ENCODE assay signal across 20 mouse cellular contexts in genomic region chr9:65049422-65049821, GRCm38 (mm10). TPM values are rescaled to one million over a fixed set of nuclear protein-coding genes. Genes with fewer than 3 reads are reported as not detected.
A peak's percentile ranks its signal among the peaks of the same experiment; 100 is the strongest.
DNase-seq lines count a peak whose midpoint lies in the region; TF ChIP-seq lines count a peak whose summit lies in the region.
"Had no signal": no experiment of that assay in that cellular context is flagged by ENCODE, and none has a peak within 500 bp of the region (broad histone marks: within the 10 kb centered on the region; RNA-seq: fewer than 3 reads in every experiment).

No protein-coding gene starts in this region.

- DNase-seq in gastrocnemius, adult 18-20 months (ENCODE audit: low spot score) = peak; percentile 31
- no peak for DNase-seq in gastrocnemius, postnatal 10 days
- DNase-seq in skeletal muscle tissue, adult 2 months (ENCODE audit: low read depth, low spot score) = peak; percentile 62
- no peak for DNase-seq in heart, postnatal 4 days
- DNase-seq: adrenal gland, adult 2 months; adrenal gland, postnatal 10 days; adrenal gland, postnatal 25 days; cerebellum, adult 11 months; cerebellum, adult 18-20 months; cerebellum, adult 8-10 months; cerebellum, adult 9-11 months; cerebellum, postnatal 14 days; cerebellum, postnatal 36 days; embryo, embryonic 11 days had no signal

- peaks cover 48% of the 10 kb centered on the region for H3K36me3 ChIP-seq in myocyte (ENCODE audit: control insufficient read depth, insufficient read depth)

- no peak overlapping the region for H3ac ChIP-seq in myocyte (ENCODE audit: control insufficient read depth, insufficient read length)

- no peak overlapping the region for H3K4me3 ChIP-seq in myocyte
- H3K4me3 ChIP-seq: embryonic facial prominence, embryonic 12.5 days; embryonic facial prominence, embryonic 15.5 days; erythroblast, embryonic 14.5 days; forebrain, embryonic 10.5 days; forebrain, embryonic 12.5 days had no signal

- no peak for TF ChIP-seq POLR2A in myocyte (IDR thresholded peaks at IDR 0.05; ENCODE audit: insufficient read length, low read depth)

- H3K79me2 ChIP-seq in myocyte (ENCODE audit: control insufficient read depth, insufficient read depth) = no peaks in the 10 kb centered on the region

- H3K4me2 ChIP-seq in myocyte (ENCODE audit: low read depth) = peak overlapping the region; percentile 8
- H3K4me2 ChIP-seq: embryonic facial prominence, embryonic 12.5 days; embryonic facial prominence, embryonic 15.5 days; forebrain, embryonic 12.5 days had no signal

- no peaks in the 10 kb centered on the region for H3K27me3 ChIP-seq in myocyte (ENCODE audit: control insufficient read depth, insufficient read depth, insufficient read length)
- H3K27me3 ChIP-seq: embryonic facial prominence, embryonic 12.5 days; embryonic facial prominence, embryonic 15.5 days; forebrain, embryonic 12.5 days had no signal

TF ChIP-seq in myocyte, 11 proteins besides CTCF, POLR2A, EP300 and RAD21:
- TF ChIP-seq MYOG (IDR thresholded peaks at IDR 0.05; ENCODE audit: control insufficient read depth in 1 of 3, insufficient read depth in 1 of 3, insufficient read length in 2 of 3, low read depth in 2 of 3) (peak in 1 of 3 experiments; percentile 69), TCF12 (IDR thresholded peaks at IDR 0.05; ENCODE audit: insufficient read depth, poor library complexity, severe bottlenecking) (no peak), MYOD1 (IDR thresholded peaks at IDR 0.05; ENCODE audit: control insufficient read depth in 1 of 3, insufficient read length in 2 of 3, low read depth in 2 of 3) (peak in 1 of 3 experiments; percentile 7), TCF3 (IDR thresholded peaks at IDR 0.05; ENCODE audit: insufficient read length, low read depth) (no peak)

RNA-seq across cellular contexts. Expression of gene Dpp8, which starts 17.2 kb away (rescaled TPM):
- total RNA-seq in gastrocnemius, adult 18-20 months (2021) = 100 to 1,000 TPM in 1 of 2 experiments, 10 to 100 TPM in 1; 94.2 to 106 TPM
- 100 to 1,000 TPM; 103 to 116 TPM for total RNA-seq in gastrocnemius, postnatal 10 days (2021)
- polyA plus RNA-seq in myocyte (2012; fragmentation: generic; extraction: Trizol) = 24.4 TPM
- total RNA-seq in heart, postnatal 4 days (2021) = 10 to 100 TPM; 65.2 to 71.0 TPM

RNA-seq across cellular contexts. Expression of gene Hacd3, which starts 27.9 kb away (rescaled TPM):
- total RNA-seq in gastrocnemius, adult 18-20 months (2021) = 10 to 100 TPM; 10.2 to 11.5 TPM
- 10 to 100 TPM; 14.4 to 16.7 TPM for total RNA-seq in gastrocnemius, postnatal 10 days (2021)
- 13.7 TPM for polyA plus RNA-seq in myocyte (2012; fragmentation: generic; extraction: Trizol)
- 10 to 100 TPM; 21.0 to 23.2 TPM for total RNA-seq in heart, postnatal 4 days (2021)

RNA-seq across cellular contexts. Expression of gene Igdcc4, which starts 51.9 kb away (rescaled TPM):
- 10 to 100 TPM; 28.7 to 29.4 TPM for total RNA-seq in gastrocnemius, adult 18-20 months (2021)
- 10 to 100 TPM; 60.4 to 79.2 TPM for total RNA-seq in gastrocnemius, postnatal 10 days (2021)
- 9.4 TPM for polyA plus RNA-seq in myocyte (2012; fragmentation: generic; extraction: Trizol)
- total RNA-seq in heart, postnatal 4 days (2021) = 10 to 100 TPM; 13.9 to 16.5 TPM
- polyA plus RNA-seq: erythroblast, embryonic 14.5 days had no signal

Comparison
In these comparisons a context has a peak if more than half of its experiments do, and no peak if none do; other contexts are left out.
1. DNase-seq: peak in gastrocnemius, adult 18-20 months (single experiment) and skeletal muscle tissue, adult 2 months (single experiment); none in gastrocnemius, postnatal 10 days (single experiment) and heart, postnatal 4 days (single experiment).